Mouse (Mus musculus): ENCODE data around the gene Zdhhc22. TPM values are rescaled to one million over a fixed set of nuclear protein-coding genes. Genes with fewer than 3 reads are reported as not detected.

Gene Zdhhc22
- polyA plus RNA-seq, 1 experiment from 2014 or later: not detected

GRCm38 (mm10) chr12:86964278-86965057 lies 25.8 kb downstream of the Zdhhc22 start:
- no peaks in the 10 kb centered on the region for H3K9me3 ChIP-seq (replicated peaks; ENCODE audit: control insufficient read depth, low read length)
- no peak overlapping the region for H3K27ac ChIP-seq (ENCODE audit: low read depth, low read length)
- no peak for ATAC-seq (replicated peaks; ENCODE audit: insufficient number of reproducible peaks, low FRiP score, low TSS enrichment)
- no peak overlapping the region for H3K9ac ChIP-seq (ENCODE audit: low read depth, low read length)
- no peak overlapping the region for H3K4me2 ChIP-seq
- H3K4me3 ChIP-seq (ENCODE audit: low read depth, low read length): no peak overlapping the region
- H3K4me1 ChIP-seq (ENCODE audit: control insufficient read depth, insufficient read depth, low read length): peaks cover 13% of the 10 kb centered on the region
- 87% methylated on average over 16 of the region's 16 CpGs for WGBS (ENCODE audit: insufficient replicate concordance)
- H3K36me3 ChIP-seq (ENCODE audit: control insufficient read depth, insufficient read depth, low read length): peaks cover 30% of the 10 kb centered on the region
- no peaks in the 10 kb centered on the region for H3K27me3 ChIP-seq (ENCODE audit: control insufficient read depth, insufficient read depth, low read length)

- peaks cover 42% of the 10 kb centered on the region for H3K36me3 ChIP-seq (ENCODE audit: control insufficient read depth, insufficient read depth, low read length)
- WGBS (ENCODE audit: insufficient replicate concordance): 87% methylated on average over 11 of the region's 11 CpGs
Observed at GRCm38 (mm10) chr12:86961589-86962344, 28.5 kb downstream of the Zdhhc22 start.

GRCm38 (mm10) chr12:86960791-86961335 lies 29.4 kb downstream of the Zdhhc22 start:
- H3K4me3 ChIP-seq (ENCODE audit: low read depth, low read length): no peak overlapping the region
- H3K4me1 ChIP-seq (ENCODE audit: control insufficient read depth, insufficient read depth, low read length): peaks cover 2% of the 10 kb centered on the region
- 90% methylated on average over 3 of the region's 3 CpGs for WGBS (ENCODE audit: insufficient replicate concordance)
- H3K27me3 ChIP-seq (ENCODE audit: control insufficient read depth, insufficient read depth, low read length): no peaks in the 10 kb centered on the region
- H3K9me3 ChIP-seq (replicated peaks; ENCODE audit: control insufficient read depth, low read length): no peaks in the 10 kb centered on the region
- H3K4me2 ChIP-seq: no peak overlapping the region
- H3K27ac ChIP-seq (ENCODE audit: low read depth, low read length): no peak overlapping the region
- no peak overlapping the region for H3K9ac ChIP-seq (ENCODE audit: low read depth, low read length)
- no peak for ATAC-seq (replicated peaks; ENCODE audit: insufficient number of reproducible peaks, low FRiP score, low TSS enrichment)
- H3K36me3 ChIP-seq (ENCODE audit: control insufficient read depth, insufficient read depth, low read length): peaks cover 42% of the 10 kb centered on the region

More at GRCm38 (mm10) chr12:86961589-86962344, 28.5 kb downstream of the Zdhhc22 start:
- no peak overlapping the region for H3K4me2 ChIP-seq
- H3K9me3 ChIP-seq (replicated peaks; ENCODE audit: control insufficient read depth, low read length): no peaks in the 10 kb centered on the region
- no peak for ATAC-seq (replicated peaks; ENCODE audit: insufficient number of reproducible peaks, low FRiP score, low TSS enrichment)
- no peak overlapping the region for H3K27ac ChIP-seq (ENCODE audit: low read depth, low read length)
- no peak overlapping the region for H3K9ac ChIP-seq (ENCODE audit: low read depth, low read length)
- no peaks in the 10 kb centered on the region for H3K4me1 ChIP-seq (ENCODE audit: control insufficient read depth, insufficient read depth, low read length)
- no peak overlapping the region for H3K4me3 ChIP-seq (ENCODE audit: low read depth, low read length)
- no peaks in the 10 kb centered on the region for H3K27me3 ChIP-seq (ENCODE audit: control insufficient read depth, insufficient read depth, low read length)

- Histone ChIP-seq H3K9ac (ENCODE audit: low read depth, low read length) (no peak overlapping the region), H3K4me1 (ENCODE audit: control insufficient read depth, insufficient read depth, low read length) (peaks cover 6% of the 10 kb centered on the region), H3K9me3 (replicated peaks; ENCODE audit: control insufficient read depth, low read length) (no peaks in the 10 kb centered on the region), H3K27me3 (ENCODE audit: control insufficient read depth, insufficient read depth, low read length) (no peaks in the 10 kb centered on the region), H3K4me3 (ENCODE audit: low read depth, low read length) (no peak overlapping the region), H3K4me2 (no peak overlapping the region), H3K27ac (ENCODE audit: low read depth, low read length) (no peak overlapping the region), H3K36me3 (ENCODE audit: control insufficient read depth, insufficient read depth, low read length) (peaks cover 42% of the 10 kb centered on the region)
- 83% methylated on average over 15 of the region's 15 CpGs for WGBS (ENCODE audit: insufficient replicate concordance)
- no peak for ATAC-seq (replicated peaks; ENCODE audit: insufficient number of reproducible peaks, low FRiP score, low TSS enrichment)
Observed at GRCm38 (mm10) chr12:86960138-86960537, 30.1 kb downstream of the Zdhhc22 start.

- Histone ChIP-seq H3K4me1 (ENCODE audit: control insufficient read depth, insufficient read depth, low read length) (peaks cover 6% of the 10 kb centered on the region), H3K36me3 (ENCODE audit: control insufficient read depth, insufficient read depth, low read length) (peaks cover 39% of the 10 kb centered on the region), H3K9me3 (replicated peaks; ENCODE audit: control insufficient read depth, low read length) (no peaks in the 10 kb centered on the region), H3K27ac (ENCODE audit: low read depth, low read length) (no peak overlapping the region), H3K4me3 (ENCODE audit: low read depth, low read length) (no peak overlapping the region), H3K4me2 (no peak overlapping the region), H3K27me3 (ENCODE audit: control insufficient read depth, insufficient read depth, low read length) (no peaks in the 10 kb centered on the region), H3K9ac (ENCODE audit: low read depth, low read length) (no peak overlapping the region)
- 89% methylated on average over 5 of the region's 5 CpGs for WGBS (ENCODE audit: insufficient replicate concordance)
- ATAC-seq (replicated peaks; ENCODE audit: insufficient number of reproducible peaks, low FRiP score, low TSS enrichment): no peak
Observed at GRCm38 (mm10) chr12:86959661-86960060, 30.6 kb downstream of the Zdhhc22 start.

- no peak for ATAC-seq (replicated peaks; ENCODE audit: insufficient number of reproducible peaks, low FRiP score, low TSS enrichment)
- no peaks in the 10 kb centered on the region for H3K9me3 ChIP-seq (replicated peaks; ENCODE audit: control insufficient read depth, low read length)
- H3K9ac ChIP-seq (ENCODE audit: low read depth, low read length): no peak overlapping the region
- peaks cover 6% of the 10 kb centered on the region for H3K4me1 ChIP-seq (ENCODE audit: control insufficient read depth, insufficient read depth, low read length)
- H3K36me3 ChIP-seq (ENCODE audit: control insufficient read depth, insufficient read depth, low read length): peaks cover 42% of the 10 kb centered on the region
- H3K4me2 ChIP-seq: no peak overlapping the region
- WGBS (ENCODE audit: insufficient replicate concordance): 86% methylated on average over 5 of the region's 5 CpGs
- no peak overlapping the region for H3K27ac ChIP-seq (ENCODE audit: low read depth, low read length)
- H3K27me3 ChIP-seq (ENCODE audit: control insufficient read depth, insufficient read depth, low read length): no peaks in the 10 kb centered on the region
- H3K4me3 ChIP-seq (ENCODE audit: low read depth, low read length): no peak overlapping the region
Observed at GRCm38 (mm10) chr12:86958558-86958957, 31.7 kb downstream of the Zdhhc22 start.

GRCm38 (mm10) chr12:86955894-86956293 lies 34.3 kb downstream of the Zdhhc22 start:
- no peak overlapping the region for H3K4me2 ChIP-seq
- no peak overlapping the region for H3K9ac ChIP-seq (ENCODE audit: low read depth, low read length)
- peak overlapping the region; percentile 62 for H3K27ac ChIP-seq (ENCODE audit: low read depth, low read length)
- H3K4me3 ChIP-seq (ENCODE audit: low read depth, low read length): no peak overlapping the region
- 65% methylated on average over 2 of the region's 2 CpGs for WGBS (ENCODE audit: insufficient replicate concordance)
- ATAC-seq (replicated peaks; ENCODE audit: insufficient number of reproducible peaks, low FRiP score, low TSS enrichment): peak; percentile 59
- no peaks in the 10 kb centered on the region for H3K9me3 ChIP-seq (replicated peaks; ENCODE audit: control insufficient read depth, low read length)
- no peaks in the 10 kb centered on the region for H3K27me3 ChIP-seq (ENCODE audit: control insufficient read depth, insufficient read depth, low read length)
- peaks cover 6% of the 10 kb centered on the region for H3K4me1 ChIP-seq (ENCODE audit: control insufficient read depth, insufficient read depth, low read length)
- H3K36me3 ChIP-seq (ENCODE audit: control insufficient read depth, insufficient read depth, low read length): peaks cover 24% of the 10 kb centered on the region

- peaks cover 8% of the 10 kb centered on the region for H3K36me3 ChIP-seq (ENCODE audit: control insufficient read depth, insufficient read depth, low read length)
- H3K4me1 ChIP-seq (ENCODE audit: control insufficient read depth, insufficient read depth, low read length): peaks cover 28% of the 10 kb centered on the region
- no peaks in the 10 kb centered on the region for H3K27me3 ChIP-seq (ENCODE audit: control insufficient read depth, insufficient read depth, low read length)
- no peak overlapping the region for H3K4me3 ChIP-seq (ENCODE audit: low read depth, low read length)
- H3K9me3 ChIP-seq (replicated peaks; ENCODE audit: control insufficient read depth, low read length): no peaks in the 10 kb centered on the region
- no peak for ATAC-seq (replicated peaks; ENCODE audit: insufficient number of reproducible peaks, low FRiP score, low TSS enrichment)
- no peak overlapping the region for H3K27ac ChIP-seq (ENCODE audit: low read depth, low read length)
- no peak overlapping the region for H3K9ac ChIP-seq (ENCODE audit: low read depth, low read length)
- WGBS (ENCODE audit: insufficient replicate concordance): 83% methylated on average over 10 of the region's 10 CpGs
- H3K4me2 ChIP-seq: no peak overlapping the region
Observed at GRCm38 (mm10) chr12:86952331-86952850, 37.8 kb downstream of the Zdhhc22 start.

Measured in heart, embryonic 11.5 days (tissue).